Mouse (Mus musculus) gonadal fat pad, adult 2 months (tissue): ENCODE measurements at regions not wholly inside any gene's neighbourhood (a gene's known extent, or its start where the extent isn't known, plus 50 kb on each side); places are given as distances from the start of the nearest gene placed in this dataset.
"Not testable (repeated sequence)": the region's sequence is repeated elsewhere in the genome, so short reads cannot be mapped to it uniquely, and the experiment has no call there.

Source experiments
- DNase-seq: peaks from one replicate; pipeline ENCODE4 v3.0.0-alpha.2; 2012; ENCODE audit warnings: low read depth

DNA sequence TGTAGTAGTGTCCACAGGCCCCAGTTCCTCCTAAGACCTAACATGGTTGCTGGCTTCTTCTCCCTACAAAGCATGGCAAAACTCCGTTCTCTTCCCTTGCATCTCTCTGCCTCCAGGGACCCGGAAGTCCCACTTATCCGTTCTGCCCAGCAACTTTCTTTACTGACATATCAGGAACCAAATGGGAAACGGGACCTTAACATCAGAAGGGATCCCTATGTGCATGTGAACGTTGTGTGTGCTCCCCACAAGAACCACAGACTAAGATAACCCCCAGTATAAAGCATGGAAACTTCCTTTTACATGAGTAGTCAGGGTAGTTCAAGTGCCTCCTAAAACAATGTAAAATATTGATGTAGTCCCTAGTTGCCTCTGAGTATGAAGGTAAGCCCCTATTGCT lies 61.6 kb downstream of the Zxdb start:
- no peak for DNase-seq

DNA sequence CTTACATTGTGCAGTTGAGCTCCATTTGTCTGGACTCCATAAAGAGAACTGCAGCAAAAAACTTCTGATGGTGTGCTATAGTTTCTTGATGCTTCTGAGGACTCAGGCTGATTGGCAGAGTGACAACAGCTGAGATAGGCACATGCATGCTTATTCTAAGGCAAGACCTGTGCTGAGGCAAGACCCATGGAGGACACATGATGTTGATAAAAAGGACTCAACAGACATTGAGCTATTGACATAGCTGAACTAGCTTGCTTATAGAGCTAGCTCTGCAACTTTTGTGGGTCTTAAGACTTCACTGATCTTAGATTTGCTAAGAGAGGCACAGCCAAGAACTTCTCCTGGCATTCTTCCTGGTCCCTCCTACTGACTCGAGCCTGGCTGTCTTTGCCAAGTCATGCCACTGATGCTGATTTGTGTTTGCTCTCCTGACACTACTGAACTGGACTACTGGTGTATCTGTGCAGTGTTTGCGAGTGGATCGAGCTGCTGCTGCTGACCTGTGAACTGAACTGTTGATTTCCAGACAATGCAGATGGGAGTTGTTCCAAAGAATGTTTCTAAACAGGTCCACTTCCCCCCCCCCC lies 64.1 kb downstream of the Zxdb start:
- peak; percentile 30 for DNase-seq

DNA sequence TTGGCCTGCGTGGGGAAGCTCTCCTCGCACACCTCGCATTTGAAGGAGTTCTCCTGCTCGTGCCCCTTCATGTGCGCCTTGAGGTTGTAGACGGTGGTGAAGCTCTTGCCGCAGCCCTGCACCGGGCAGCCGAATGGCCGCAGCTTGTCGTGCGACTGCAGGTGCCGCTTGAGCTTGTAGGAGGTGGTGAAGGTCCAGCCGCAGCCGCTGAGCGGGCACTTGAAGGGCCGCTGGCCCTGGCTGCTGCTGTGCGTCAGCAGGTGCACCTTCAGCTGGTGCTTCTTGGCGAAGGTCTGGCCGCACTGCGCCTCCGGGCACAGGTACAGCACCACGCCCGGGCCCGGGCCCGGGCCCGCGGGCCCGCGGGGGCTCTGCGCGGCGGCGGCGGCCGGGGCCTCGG lies 72.5 kb downstream of the Zxdb start:
- not testable (repeated sequence) for DNase-seq

DNA sequence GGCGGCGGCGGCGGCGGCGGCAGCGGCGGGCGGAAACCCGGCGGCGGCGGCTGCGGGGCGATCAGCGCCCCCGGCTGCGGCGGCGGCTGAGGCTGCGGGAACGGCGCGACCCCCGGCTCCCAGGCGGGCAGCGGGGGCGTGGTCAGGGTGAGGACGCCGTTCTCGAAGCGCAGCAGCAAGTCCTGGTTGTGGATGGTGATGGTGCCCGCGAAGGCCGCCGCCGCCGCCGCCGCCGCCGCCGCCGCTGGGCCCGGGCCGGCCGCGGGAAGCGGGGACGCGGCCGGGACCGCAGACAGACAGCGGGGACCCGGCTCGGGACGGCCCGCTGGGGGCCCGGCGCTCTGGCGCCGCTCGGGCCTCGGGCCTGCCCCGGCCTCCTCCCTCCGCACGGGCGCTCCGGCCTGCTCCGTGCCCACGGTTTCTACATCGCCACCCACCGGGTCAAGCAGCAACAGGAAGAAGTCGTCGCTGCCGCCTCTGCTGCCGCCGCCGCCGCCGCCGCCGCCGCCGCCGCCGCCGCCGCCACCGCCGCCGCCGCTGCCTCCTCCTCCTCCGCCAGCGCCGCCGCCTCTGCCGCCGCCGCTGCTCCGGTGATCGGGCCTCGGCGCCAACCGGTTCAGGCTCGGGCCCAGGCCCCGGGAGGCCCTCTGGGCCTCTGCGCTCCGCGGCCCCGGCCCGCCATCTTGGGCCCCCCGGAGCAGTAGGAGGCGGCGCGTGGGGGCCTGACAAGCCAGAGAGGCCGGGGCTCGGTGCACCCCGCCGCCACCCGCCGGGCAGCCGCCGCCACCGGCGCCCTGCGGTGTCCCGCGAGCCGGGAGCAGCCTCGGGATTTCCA lies 73.2 kb downstream of the Zxdb start:
- DNase-seq = not testable (repeated sequence)

DNA sequence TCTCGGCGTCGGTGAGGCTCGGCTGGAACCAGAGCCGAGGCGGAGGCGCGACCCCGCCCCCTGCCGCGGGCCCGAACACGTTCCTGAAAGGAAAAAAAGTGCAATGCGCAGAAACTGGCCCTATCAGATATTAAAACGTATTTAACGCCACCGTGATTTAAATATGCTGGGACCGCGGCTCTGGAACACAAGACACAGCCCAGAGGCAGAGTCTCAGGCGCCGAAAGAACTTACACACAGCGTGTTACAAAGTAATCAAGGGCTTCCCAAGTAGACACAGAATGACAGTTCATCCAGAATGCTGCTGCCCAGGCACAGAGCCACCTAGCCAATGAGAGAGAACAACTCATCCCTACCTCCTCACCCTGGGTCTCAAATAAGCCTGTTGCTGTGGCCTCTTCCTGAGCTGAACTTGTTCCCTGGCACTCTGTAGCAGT lies 73.8 kb downstream of the Zxdb start:
- not testable (repeated sequence) for DNase-seq

DNA sequence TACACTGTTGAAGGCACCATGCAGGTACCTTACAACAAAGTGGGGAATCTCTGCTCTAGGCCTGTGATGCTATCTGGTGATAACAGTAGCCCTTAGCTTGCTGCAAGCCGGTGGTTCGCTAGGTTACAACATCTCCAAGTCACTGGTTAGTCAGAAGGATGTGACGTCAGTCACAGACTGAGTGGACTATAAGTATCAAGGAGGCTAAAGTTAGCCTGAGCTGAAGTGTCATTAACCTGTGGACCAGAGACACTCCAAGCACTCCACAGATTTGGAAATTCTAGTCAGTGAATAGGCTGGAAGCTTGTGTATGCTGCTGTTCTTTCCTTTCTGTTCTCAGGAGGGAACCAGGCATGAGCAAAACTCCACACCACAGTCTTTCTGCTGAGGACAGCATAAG lies 88.4 kb downstream of the Zxdb start:
- DNase-seq = not testable (repeated sequence)

DNA sequence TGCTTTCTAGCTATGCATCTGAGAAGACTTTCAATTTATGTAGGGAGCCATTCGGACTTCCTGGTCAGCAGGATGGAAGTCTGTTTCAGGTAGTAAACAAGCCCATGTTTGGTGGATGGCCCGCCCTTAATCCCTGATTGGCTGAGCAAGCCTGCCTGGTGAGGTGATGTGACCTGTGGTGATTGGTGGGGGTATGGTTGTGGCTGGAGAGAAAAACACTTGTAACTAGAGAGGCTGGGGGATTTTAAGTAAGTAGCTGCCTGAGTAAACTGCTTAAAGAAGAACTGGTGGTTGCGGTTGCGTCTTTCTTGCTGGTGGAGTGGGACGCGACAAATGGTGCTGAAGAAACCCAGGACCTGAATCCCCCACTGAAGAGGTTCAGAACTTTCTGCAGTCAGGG lies 103.2 kb downstream of the Zxdb start:
- not testable (repeated sequence) for DNase-seq

DNA sequence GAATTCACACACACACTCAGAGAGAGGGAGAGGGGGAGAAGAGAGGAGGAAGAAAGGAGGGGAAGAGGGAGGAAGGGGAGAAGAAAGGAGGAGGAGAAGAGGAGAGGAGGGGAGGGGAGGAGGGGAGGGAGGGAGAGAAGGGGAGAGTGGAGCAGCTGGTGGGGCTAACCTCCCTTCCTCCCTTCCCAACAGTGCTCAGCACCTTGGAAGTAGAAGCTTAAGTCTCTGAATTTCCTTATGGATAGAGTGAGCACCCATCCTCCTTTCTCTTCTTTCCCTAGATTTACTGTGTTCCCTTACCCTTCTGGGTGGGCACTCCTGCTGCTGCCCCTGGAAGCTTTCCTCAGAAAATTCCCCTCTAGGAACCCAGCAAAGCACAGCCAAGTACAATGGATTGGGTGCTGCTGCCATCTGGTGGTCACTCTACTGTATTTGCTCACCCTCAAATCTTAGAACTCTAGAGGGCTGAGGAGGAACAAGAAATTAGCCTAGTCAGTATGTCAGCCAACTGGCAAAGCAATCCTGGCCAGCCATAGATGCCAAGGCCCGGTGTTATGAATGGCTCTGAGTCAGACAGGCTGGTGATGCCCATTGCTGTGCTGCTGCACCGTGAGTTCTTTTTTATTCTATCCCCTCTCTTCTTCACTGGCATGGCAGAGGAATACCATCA lies 119.9 kb downstream of the Zxdb start:
- not testable (repeated sequence) for DNase-seq

DNA sequence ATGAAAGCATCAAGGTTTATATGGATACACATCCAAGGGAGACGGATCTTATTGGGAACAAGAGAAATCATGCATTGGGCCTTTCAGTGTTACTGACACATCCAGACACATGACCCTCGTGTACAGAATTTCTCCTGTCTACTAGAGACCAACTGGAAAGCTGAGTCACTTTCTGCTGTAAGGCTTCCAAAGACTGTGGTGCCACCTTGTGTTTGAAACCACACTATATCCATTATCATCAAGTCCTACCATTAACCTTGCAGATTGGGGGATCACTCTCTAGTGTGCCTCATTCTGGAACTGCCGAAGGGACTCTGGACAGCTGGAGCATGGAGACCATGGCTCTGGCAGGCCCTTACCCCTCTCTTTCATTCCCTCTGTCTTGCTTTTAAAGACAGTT lies 125.2 kb downstream of the Zxdb start:
- DNase-seq = not testable (repeated sequence)

DNA sequence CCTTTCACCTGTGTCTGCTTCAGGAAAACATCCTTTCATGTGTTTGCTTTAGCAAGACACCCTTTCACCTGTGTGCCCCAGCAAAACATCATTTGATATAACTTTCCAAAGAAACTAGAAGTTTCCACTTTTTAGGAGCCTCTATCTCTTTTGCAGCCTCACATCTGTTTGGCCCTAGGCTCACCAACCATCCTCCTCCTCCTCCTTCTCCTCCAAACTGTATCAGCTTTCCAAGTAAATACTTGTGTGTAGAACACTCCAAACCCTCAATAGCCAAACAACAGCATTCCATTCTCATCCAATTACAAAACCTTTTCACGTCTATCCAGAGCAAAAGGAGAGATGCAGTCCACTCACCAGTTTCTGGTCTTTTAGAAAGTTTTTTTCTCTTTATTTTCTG lies 133.1 kb downstream of the Zxdb start:
- no peak for DNase-seq

DNA sequence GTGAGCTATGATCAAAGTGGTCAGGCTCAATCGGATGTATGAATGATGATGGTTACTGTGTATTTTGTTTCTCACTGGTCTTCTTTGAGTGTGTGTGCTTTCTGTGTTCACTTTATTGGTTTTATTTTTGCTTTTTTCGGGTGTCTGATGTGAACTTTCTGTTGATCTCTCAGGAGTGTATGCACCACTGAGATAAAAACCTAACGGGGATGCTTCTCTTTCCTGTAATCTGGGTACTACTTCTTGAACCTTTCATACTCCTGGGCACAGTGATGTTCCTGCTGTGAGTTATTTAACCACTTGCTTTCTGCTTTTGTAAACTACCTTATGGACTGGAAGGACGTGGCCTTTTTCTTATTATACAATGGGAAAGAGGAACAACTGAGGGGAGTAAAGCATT lies 133.6 kb downstream of the Zxdb start:
- DNase-seq = no peak

DNA sequence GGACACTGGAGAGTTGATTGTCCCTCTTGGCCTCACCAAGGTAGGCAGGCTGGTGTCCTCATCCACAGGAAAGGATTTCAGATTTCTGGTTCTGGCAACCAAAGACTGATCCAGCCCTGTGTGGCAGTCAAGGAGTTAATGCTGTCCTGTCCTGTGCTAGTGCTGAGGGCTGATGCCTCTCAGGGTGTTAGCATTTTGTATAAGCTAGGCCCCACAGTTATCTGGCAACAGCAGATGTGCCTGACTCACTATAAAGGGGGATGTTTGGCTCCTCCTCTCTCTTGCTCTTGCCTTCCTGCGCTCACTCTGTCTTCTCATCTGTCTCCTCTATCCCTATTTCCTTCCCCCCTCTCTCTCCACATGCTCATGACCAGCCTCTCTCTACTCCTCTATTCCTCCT lies 138.8 kb downstream of the Zxdb start:
- DNase-seq = no peak

DNA sequence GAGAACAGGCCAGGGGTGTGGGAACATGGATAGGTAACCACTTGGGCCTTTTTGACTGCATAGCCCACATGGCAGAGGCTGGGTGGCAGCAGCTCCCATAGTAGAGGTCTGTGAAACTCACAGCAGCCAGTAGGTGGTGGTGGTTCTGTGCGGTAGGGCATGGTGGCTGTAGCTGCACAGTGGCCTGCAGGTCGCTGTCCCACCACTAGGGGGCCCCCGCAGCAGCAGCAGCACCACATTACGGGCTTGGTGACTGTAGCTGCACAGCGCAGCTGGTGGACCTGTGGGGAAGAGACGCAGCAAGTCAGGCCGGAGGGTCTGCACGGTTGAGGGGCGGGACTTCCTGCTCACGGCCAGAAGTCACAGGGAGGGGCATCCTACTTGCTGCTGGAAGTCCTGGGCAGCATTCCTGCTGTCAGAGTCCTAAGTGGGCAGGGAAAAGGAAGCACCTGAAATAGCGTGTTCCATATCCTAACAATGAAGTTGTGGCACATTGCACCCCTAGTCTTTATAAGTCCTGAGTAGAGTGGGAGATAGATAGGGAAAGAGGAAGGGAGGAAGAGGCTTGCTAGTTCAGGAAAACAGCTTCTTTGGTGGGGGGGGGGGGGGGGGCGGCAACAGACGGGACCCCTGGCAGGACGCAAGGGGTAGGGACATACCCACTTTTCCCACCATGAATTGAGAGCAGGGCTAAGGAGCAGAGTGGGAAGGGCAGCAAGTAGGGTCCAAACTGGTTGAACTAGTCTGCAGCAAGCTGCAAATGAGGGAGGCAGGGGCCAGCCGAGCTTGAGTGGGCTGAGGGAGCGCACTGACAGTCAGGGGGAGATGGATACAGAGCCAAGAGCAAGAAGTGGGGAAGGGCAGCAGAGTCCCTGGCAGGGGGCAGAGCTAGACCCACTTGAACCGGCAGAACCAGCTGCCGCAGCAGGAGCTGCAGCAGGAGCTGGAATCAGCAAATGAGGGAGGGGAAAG lies 141.4 kb downstream of the Zxdb start:
- peak; percentile 4 for DNase-seq

DNA sequence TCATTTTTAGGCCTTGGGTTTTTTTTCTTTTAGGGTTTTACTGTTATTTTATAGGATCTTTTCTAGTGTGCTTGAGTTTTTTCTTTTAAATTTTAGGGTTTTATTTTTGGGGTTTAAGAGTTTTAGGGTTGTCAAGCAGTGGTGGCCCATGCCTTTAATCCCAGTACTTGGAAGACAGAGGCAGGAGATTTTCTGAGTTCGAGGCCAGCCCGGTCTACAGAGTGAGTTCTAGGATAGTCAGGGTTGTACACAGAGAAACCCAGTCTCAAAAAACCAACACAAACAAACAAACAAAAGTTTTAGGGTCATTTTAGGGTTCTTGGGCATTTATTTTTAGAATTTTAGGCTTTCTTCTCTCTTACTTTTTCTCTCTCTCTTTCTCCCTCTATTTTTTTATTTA lies 142.9 kb downstream of the Spin4 start:
- not testable (repeated sequence) for DNase-seq
